Mouse (Mus musculus) lung, embryonic 16.5 days (tissue): ENCODE measurements around the gene Man2a1. TPM values are rescaled to one million over a fixed set of nuclear protein-coding genes. Genes with fewer than 3 reads are reported as not detected.

ENCODE experiments used
- ATAC-seq: fragments of 200-750 bp; cut with Nextera tagmentation; 2 replicates; pipeline ENCODE4 v1.8.0; 2017; ENCODE audit warnings: low read depth, mild to moderate bottlenecking, moderate library complexity
- H3K27ac ChIP-seq: fragments of 300-500 bp; sonication (generic); 2 replicates; pipeline ENCODE4 v1.5.1; 2014; ENCODE audit warnings: mild to moderate bottlenecking, control low read depth, low read length
- H3K27me3 ChIP-seq: fragments of 300-500 bp; sonication (generic); 2 replicates; pipeline ENCODE4 v1.6.1; 2014; ENCODE audit warnings: low read depth, low read length, mixed read lengths; ENCODE audit not compliant: control insufficient read depth, insufficient read depth
- H3K36me3 ChIP-seq: fragments of 300-500 bp; sonication (generic); 2 replicates; pipeline ENCODE4 v1.6.1; 2014; ENCODE audit warnings: low read length; ENCODE audit not compliant: control insufficient read depth, insufficient read depth
- H3K4me1 ChIP-seq: fragments of 300-500 bp; sonication (generic); replicated peaks from 2 replicates; pipeline ENCODE4 v1.6.1; 2014; ENCODE audit warnings: low read length, mixed read lengths; ENCODE audit not compliant: control insufficient read depth, insufficient read depth
- H3K4me2 ChIP-seq: fragments of 300-500 bp; sonication (generic); 2 replicates; pipeline ENCODE4 v1.6.1; 2014; ENCODE audit warnings: low read depth, low read length, control low read depth
- H3K4me3 ChIP-seq: fragments of 300-500 bp; sonication (generic); 2 replicates; pipeline ENCODE4 v1.5.1; 2014; ENCODE audit warnings: mild to moderate bottlenecking, low read length, control low read depth
- H3K9ac ChIP-seq: fragments of 300-500 bp; sonication (generic); 2 replicates; pipeline ENCODE4 v1.6.1; 2014; ENCODE audit warnings: low read length, control low read depth
- H3K9me3 ChIP-seq: fragments of 300-500 bp; sonication (generic); 2 replicates; pipeline ENCODE4 v1.6.1; 2016; ENCODE audit warnings: low read length; ENCODE audit not compliant: control insufficient read depth
- WGBS: fragments of 180-500 bp; shearing (Covaris S2); extraction: QIAGEN DNeasy Blood & Tissue Kit; methylation state at CpG from one replicate; pipeline ENCODE4 v1.1.7; 2014; 5-methylcytosine and 5-hydroxymethylcytosine counted together
- polyA plus RNA-seq: library from polyadenylated mRNA; unstranded; fragments of >200 nt; fragmentation: Nextera tagmentation; extraction: Ambion mirVana; gene quantifications from 2 replicates; pipeline ENCODE4 v1.2.1, GENCODE M21; 2015

The Man2a1 gene
- polyA plus RNA-seq, 1 experiment from 2014 or later, result 8.8 TPM

- ATAC-seq, result peak; percentile 37; the same call in 1 of the 2 replicates
- H3K36me3 ChIP-seq, result no peaks in the 10 kb centered on the region
- 47% methylated on average over 9 of the region's 9 CpGs for WGBS
- peaks cover 9% of the 10 kb centered on the region for H3K4me1 ChIP-seq
- no peaks in the 10 kb centered on the region for H3K27me3 ChIP-seq
- H3K27ac ChIP-seq, result no peak overlapping the region
- H3K9ac ChIP-seq, result no peak overlapping the region
- no peak overlapping the region for H3K4me3 ChIP-seq
- no peaks in the 10 kb centered on the region for H3K9me3 ChIP-seq
- no peak overlapping the region for H3K4me2 ChIP-seq
Measured at GRCm38 (mm10) chr17:64620135-64620534, 19.6 kb downstream of the Man2a1 start.

GRCm38 (mm10) chr17:64620627-64621026 lies 20.1 kb downstream of the Man2a1 start:
- Histone ChIP-seq H3K9ac (no peak overlapping the region), H3K9me3 (no peaks in the 10 kb centered on the region), H3K4me1 (peaks cover 9% of the 10 kb centered on the region), H3K4me2 (no peak overlapping the region), H3K27me3 (no peaks in the 10 kb centered on the region), H3K4me3 (no peak overlapping the region), H3K27ac (no peak overlapping the region), H3K36me3 (peaks cover 3% of the 10 kb centered on the region; the same call in 1 of the 2 replicates)
- ATAC-seq, result no peak
- 88% methylated on average over 3 of the region's 3 CpGs for WGBS

- H3K27ac ChIP-seq, result no peak overlapping the region
- H3K9me3 ChIP-seq, result no peaks in the 10 kb centered on the region
- no peak overlapping the region for H3K4me3 ChIP-seq
- H3K4me1 ChIP-seq, result peaks cover 8% of the 10 kb centered on the region
- H3K36me3 ChIP-seq, result peaks cover 3% of the 10 kb centered on the region; the same call in 1 of the 2 replicates
- no peak for ATAC-seq
- H3K4me2 ChIP-seq, result no peak overlapping the region
- 65% methylated on average over 8 of the region's 8 CpGs for WGBS
- no peaks in the 10 kb centered on the region for H3K27me3 ChIP-seq
- H3K9ac ChIP-seq, result no peak overlapping the region
Measured at GRCm38 (mm10) chr17:64621226-64621625, 20.7 kb downstream of the Man2a1 start.

GRCm38 (mm10) chr17:64621649-64622351 lies 21.3 kb downstream of the Man2a1 start:
- peaks cover 6% of the 10 kb centered on the region for H3K4me1 ChIP-seq
- peaks cover 3% of the 10 kb centered on the region; the same call in 1 of the 2 replicates for H3K36me3 ChIP-seq
- H3K4me2 ChIP-seq, result peak overlapping the region; percentile 39
- H3K27me3 ChIP-seq, result no peaks in the 10 kb centered on the region
- peak overlapping the region; percentile 78 for H3K27ac ChIP-seq
- WGBS, result 76% methylated on average over 9 of the region's 9 CpGs
- H3K9ac ChIP-seq, result no peak overlapping the region
- ATAC-seq, result no peak
- no peaks in the 10 kb centered on the region for H3K9me3 ChIP-seq
- no peak overlapping the region for H3K4me3 ChIP-seq

- no peaks in the 10 kb centered on the region for H3K9me3 ChIP-seq
- ATAC-seq, result peak; percentile 73
- H3K27me3 ChIP-seq, result no peaks in the 10 kb centered on the region
- H3K9ac ChIP-seq, result no peak overlapping the region
- H3K4me2 ChIP-seq, result peak overlapping the region; percentile 39
- H3K4me1 ChIP-seq, result peaks cover 6% of the 10 kb centered on the region
- peaks cover 3% of the 10 kb centered on the region; the same call in 1 of the 2 replicates for H3K36me3 ChIP-seq
- WGBS, result 77% methylated on average over 11 of the region's 11 CpGs
- peak overlapping the region; percentile 78 for H3K27ac ChIP-seq
- no peak overlapping the region for H3K4me3 ChIP-seq
Measured at GRCm38 (mm10) chr17:64622352-64622886, 21.9 kb downstream of the Man2a1 start.

GRCm38 (mm10) chr17:64624439-64624838 lies 23.9 kb downstream of the Man2a1 start:
- Histone ChIP-seq H3K27ac (no peak overlapping the region), H3K27me3 (no peaks in the 10 kb centered on the region), H3K4me3 (no peak overlapping the region), H3K36me3 (peaks cover 3% of the 10 kb centered on the region; the same call in 1 of the 2 replicates), H3K4me1 (peaks cover 6% of the 10 kb centered on the region), H3K9ac (no peak overlapping the region), H3K9me3 (no peaks in the 10 kb centered on the region), H3K4me2 (no peak overlapping the region)
- no peak for ATAC-seq
- WGBS, result 76% methylated on average over 15 of the region's 15 CpGs

- no peak overlapping the region for H3K9ac ChIP-seq
- ATAC-seq, result no peak
- no peaks in the 10 kb centered on the region; the same call in 1 of the 2 replicates for H3K4me1 ChIP-seq
- peaks cover 4% of the 10 kb centered on the region; the same call in 1 of the 2 replicates for H3K36me3 ChIP-seq
- H3K4me3 ChIP-seq, result no peak overlapping the region
- H3K4me2 ChIP-seq, result no peak overlapping the region
- H3K27ac ChIP-seq, result no peak overlapping the region
- no peaks in the 10 kb centered on the region for H3K9me3 ChIP-seq
- H3K27me3 ChIP-seq, result no peaks in the 10 kb centered on the region
- WGBS, result 77% methylated on average over 5 of the region's 5 CpGs
Measured at GRCm38 (mm10) chr17:64628796-64629195, 28.3 kb downstream of the Man2a1 start.

GRCm38 (mm10) chr17:64629486-64629885 lies 28.9 kb downstream of the Man2a1 start:
- Histone ChIP-seq H3K36me3 (peaks cover 4% of the 10 kb centered on the region; the same call in 1 of the 2 replicates), H3K27me3 (no peaks in the 10 kb centered on the region), H3K9ac (no peak overlapping the region), H3K4me2 (no peak overlapping the region), H3K4me3 (no peak overlapping the region), H3K4me1 (no peaks in the 10 kb centered on the region; the same call in 1 of the 2 replicates), H3K27ac (no peak overlapping the region), H3K9me3 (no peaks in the 10 kb centered on the region)
- WGBS, result 76% methylated on average over 5 of the region's 5 CpGs
- no peak for ATAC-seq

- Histone ChIP-seq H3K4me2 (no peak overlapping the region), H3K9ac (no peak overlapping the region), H3K27ac (no peak overlapping the region), H3K4me1 (no peaks in the 10 kb centered on the region; the same call in 1 of the 2 replicates), H3K4me3 (no peak overlapping the region), H3K27me3 (no peaks in the 10 kb centered on the region), H3K9me3 (no peaks in the 10 kb centered on the region), H3K36me3 (peaks cover 5% of the 10 kb centered on the region)
- 88% methylated on average over 12 of the region's 12 CpGs for WGBS
- ATAC-seq, result no peak
Measured at GRCm38 (mm10) chr17:64630506-64630905, 30.0 kb downstream of the Man2a1 start.
